Mouse (Mus musculus) central nervous system, embryonic 11.5 days (tissue): Measurements from ENCODE around the gene Slc9a2. TPM values are rescaled to one million over a fixed set of nuclear protein-coding genes. Genes with fewer than 3 reads are reported as not detected.

ENCODE experiments used
- polyA plus RNA-seq: library from polyadenylated mRNA; depleted of rRNA; stranded (reverse); fragments of >200 nt; gene quantifications from 2 replicates; pipeline ENCODE4 v1.2.3, GENCODE M21; 2012; rRNA removed

Gene Slc9a2
- 0.05 and 0.09 TPM in 2 replicates for polyA plus RNA-seq

GRCm38 (mm10) chr1:40680067-40680867 is at the start of gene Slc9a2:
Slc9a2 (plus strand) TSS chr1:40680574.

DNA sequence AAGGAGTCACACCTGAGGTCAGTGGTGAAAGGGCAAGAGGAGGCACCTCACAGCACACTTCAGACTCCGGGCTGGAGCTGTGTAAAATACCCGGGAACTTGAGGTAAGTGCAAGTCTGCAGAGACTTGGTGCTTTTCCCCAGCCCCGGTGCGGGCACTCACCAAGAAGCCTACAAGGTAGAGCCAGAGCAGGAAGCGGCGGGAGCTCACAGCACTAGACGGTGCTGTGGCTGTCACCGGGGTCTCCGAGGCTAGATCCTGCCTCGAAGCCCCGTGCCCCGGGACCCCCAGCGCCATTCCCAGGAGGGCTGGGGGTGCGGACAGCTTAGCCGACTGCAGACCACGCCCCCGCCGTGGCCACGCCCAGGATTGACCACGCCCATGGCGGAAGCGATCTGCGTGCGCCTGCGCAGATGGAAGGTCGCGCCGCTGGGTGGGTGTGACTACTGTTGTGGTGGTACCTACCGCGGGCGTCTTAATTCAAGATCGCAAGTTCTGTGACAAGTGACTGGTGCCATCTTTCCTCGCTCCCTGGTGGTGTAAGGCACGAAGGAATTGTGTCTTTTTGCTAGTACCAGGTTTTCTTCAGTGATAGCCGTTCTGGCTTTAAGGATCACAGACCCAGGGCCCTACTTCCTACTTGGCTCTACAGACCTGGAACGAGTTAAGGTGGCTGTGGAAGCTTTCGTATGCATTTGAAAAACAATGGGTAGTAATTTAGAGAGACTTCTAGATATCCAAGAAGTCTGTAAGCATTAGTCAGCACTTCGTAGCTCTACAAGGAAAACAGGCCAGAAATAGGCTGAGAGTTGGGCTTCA is 110.2 kb downstream of the Slc9a2 start, which contains the start of gene Mfsd9:
Gene Mfsd9, minus strand, starts transcription at position 364 of the 818 bp plus-strand sequence.

DNA sequence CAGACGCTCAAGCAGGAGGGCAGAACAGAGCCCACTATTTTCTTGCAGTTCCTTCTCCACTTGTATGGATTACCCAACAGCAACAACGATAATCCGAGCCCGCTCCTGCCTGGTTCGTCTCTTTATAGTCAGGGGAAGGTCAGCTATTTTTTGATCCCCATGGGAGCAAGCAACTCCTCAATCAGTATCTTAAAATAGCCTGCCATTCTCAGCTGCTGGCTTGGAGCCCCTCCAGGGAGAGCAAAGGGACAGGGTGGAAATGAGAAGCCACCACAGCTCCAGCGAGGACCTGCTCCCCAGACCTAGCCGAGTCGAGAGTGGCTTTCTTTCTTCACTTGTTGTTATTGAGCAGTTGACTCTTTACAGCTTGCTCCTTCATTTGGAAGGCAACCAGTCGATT is 125.0 kb downstream of the Slc9a2 start, which contains the start of gene Tmem182:
Gene Tmem182, plus strand, starts transcription at position 251 of the 400 bp plus-strand sequence.

Other genes starting within 250 kb of the Slc9a2 start
- 0.01 and 0.02 TPM in 2 replicates for gene Il18r1, start 215.0 kb upstream of the Slc9a2 start, polyA plus RNA-seq
- 0.48 and 0.55 TPM in 2 replicates for gene Il18rap, start 165.2 kb upstream of the Slc9a2 start, polyA plus RNA-seq
- not detected in 2 replicates for gene Slc9a4, start 100.5 kb upstream of the Slc9a2 start, polyA plus RNA-seq
- 1.1 and 1.8 TPM in 2 replicates for gene Mfsd9, start 110.1 kb downstream of the Slc9a2 start, polyA plus RNA-seq
- gene Tmem182, start 125.0 kb downstream of the Slc9a2 start, polyA plus RNA-seq: 0.18 and 0.65 TPM in 2 replicates